In genomic region chrX:113172271-113172670, GRCm38 (mm10) we compare ENCODE assay signal across 13 mouse cellular contexts.
"Had no signal": no experiment of that assay in that cellular context is flagged by ENCODE, and none has a peak within 500 bp of the region (broad histone marks: within the 10 kb centered on the region; RNA-seq: fewer than 3 reads in every experiment).

No protein-coding gene starts in this region.

- H3K36me3 ChIP-seq: kidney, embryonic 15.5 days; limb, embryonic 13.5 days; liver, embryonic 15.5 days; lung, embryonic 15.5 days; midbrain, embryonic 15.5 days; neural tube, embryonic 13.5 days had no signal

- H3K4me3 ChIP-seq: kidney, embryonic 15.5 days; limb, embryonic 13.5 days; liver, embryonic 15.5 days; lung, embryonic 15.5 days; megakaryocyte, embryonic 14.5 days; midbrain, embryonic 15.5 days; neural tube, embryonic 13.5 days had no signal

- H3K4me1 ChIP-seq: kidney, embryonic 15.5 days; limb, embryonic 13.5 days; liver, embryonic 15.5 days; lung, embryonic 15.5 days; midbrain, embryonic 15.5 days; neural tube, embryonic 13.5 days had no signal

- H3K27me3 ChIP-seq: kidney, embryonic 15.5 days; limb, embryonic 13.5 days; liver, embryonic 15.5 days; lung, embryonic 15.5 days; megakaryocyte, embryonic 14.5 days; midbrain, embryonic 15.5 days; neural tube, embryonic 13.5 days had no signal

- DNase-seq: kidney, adult 2 months; kidney, postnatal 14 days; left cerebral cortex, postnatal 4 days; right cerebral cortex, postnatal 14 days had no signal

- ATAC-seq: midbrain, embryonic 15.5 days had no signal

- H3K27ac ChIP-seq: kidney, embryonic 15.5 days; limb, embryonic 13.5 days; liver, embryonic 15.5 days; lung, embryonic 15.5 days; midbrain, embryonic 15.5 days; neural tube, embryonic 13.5 days had no signal

- H3K9ac ChIP-seq: kidney, embryonic 15.5 days; limb, embryonic 13.5 days; liver, embryonic 15.5 days; lung, embryonic 15.5 days; midbrain, embryonic 15.5 days; neural tube, embryonic 13.5 days had no signal

- H3K9me3 ChIP-seq: kidney, embryonic 15.5 days; limb, embryonic 13.5 days; liver, embryonic 15.5 days; lung, embryonic 15.5 days; megakaryocyte, embryonic 14.5 days; midbrain, embryonic 15.5 days; neural tube, embryonic 13.5 days had no signal

- H3K4me2 ChIP-seq: kidney, embryonic 15.5 days; limb, embryonic 13.5 days; liver, embryonic 11.5 days; liver, embryonic 15.5 days; lung, embryonic 15.5 days; midbrain, embryonic 11.5 days; midbrain, embryonic 15.5 days; neural tube, embryonic 13.5 days had no signal
